Mouse (Mus musculus) lung, postnatal 0 days (tissue): ENCODE results near the gene Il16. TPM values are rescaled to one million over a fixed set of nuclear protein-coding genes. Genes with fewer than 3 reads are reported as not detected.

Experiments
- ATAC-seq: fragments of 200-750 bp; cut with Nextera tagmentation; 2 replicates; pipeline ENCODE4 v1.8.0; 2017; ENCODE audit warnings: moderate library complexity
- DNase-seq: peaks from one replicate; pipeline ENCODE4 v3.0.0-alpha.2; 2016; ENCODE audit warnings: low spot score
- H3K27ac ChIP-seq: fragments of 300-500 bp; sonication (generic); 2 replicates; pipeline ENCODE4 v1.5.1; 2014; ENCODE audit warnings: antibody characterized with exemption, mild to moderate bottlenecking, low read length, mixed read lengths
- H3K27me3 ChIP-seq: fragments of 300-500 bp; sonication (generic); replicated peaks from 2 replicates; pipeline ENCODE4 v1.6.1; 2014; ENCODE audit warnings: low read length, mixed read lengths; ENCODE audit not compliant: insufficient read depth
- H3K36me3 ChIP-seq: fragments of 300-500 bp; sonication (generic); 2 replicates; pipeline ENCODE4 v1.6.1; 2014; ENCODE audit warnings: low read length, mixed read lengths; ENCODE audit not compliant: insufficient read depth
- H3K4me1 ChIP-seq: fragments of 300-500 bp; sonication (generic); 2 replicates; pipeline ENCODE4 v1.6.1; 2014; ENCODE audit warnings: antibody characterized with exemption, low read depth, low read length, mixed read lengths; ENCODE audit not compliant: insufficient read depth
- H3K4me2 ChIP-seq: fragments of 300-500 bp; sonication (generic); replicated peaks from 2 replicates; pipeline ENCODE4 v1.6.1; 2014; ENCODE audit warnings: low read depth, mild to moderate bottlenecking, low read length, moderate library complexity, mixed read lengths
- H3K4me3 ChIP-seq: fragments of 300-500 bp; sonication (generic); 2 replicates; pipeline ENCODE4 v1.5.1; 2014; ENCODE audit warnings: low read depth, low read length
- H3K9ac ChIP-seq: fragments of 300-500 bp; sonication (generic); replicated peaks from 2 replicates; pipeline ENCODE4 v1.6.1; 2014; ENCODE audit warnings: low read depth, mild to moderate bottlenecking
- H3K9me3 ChIP-seq: fragments of 300-500 bp; sonication (generic); 2 replicates; pipeline ENCODE4 v1.6.1; 2016; ENCODE audit warnings: low read length, mixed read lengths
- CTCF ChIP-seq: IDR thresholded peaks from 2 replicates; pipeline ENCODE4 v1.5.1; 2016; ENCODE audit warnings: antibody characterized with exemption, mild to moderate bottlenecking
- EP300 ChIP-seq: IDR thresholded peaks from 2 replicates; pipeline ENCODE4 v1.6.1; 2016; ENCODE audit warnings: antibody characterized with exemption, mild to moderate bottlenecking, control low read depth
- WGBS: fragments of 180-500 bp; shearing (Covaris S2); extraction: QIAGEN DNeasy Blood & Tissue Kit; methylation state at CpG from one replicate; pipeline ENCODE4 v1.1.7; 2014; 5-methylcytosine and 5-hydroxymethylcytosine counted together
- polyA plus RNA-seq: library from polyadenylated mRNA; unstranded; fragments of >200 nt; fragmentation: Nextera tagmentation; extraction: Ambion mirVana; gene quantifications from 2 replicates; pipeline ENCODE4 v1.2.1, GENCODE M21; 2015

Il16 gene
- polyA plus RNA-seq, 1 experiment from 2014 or later: 8.0 TPM

DNA sequence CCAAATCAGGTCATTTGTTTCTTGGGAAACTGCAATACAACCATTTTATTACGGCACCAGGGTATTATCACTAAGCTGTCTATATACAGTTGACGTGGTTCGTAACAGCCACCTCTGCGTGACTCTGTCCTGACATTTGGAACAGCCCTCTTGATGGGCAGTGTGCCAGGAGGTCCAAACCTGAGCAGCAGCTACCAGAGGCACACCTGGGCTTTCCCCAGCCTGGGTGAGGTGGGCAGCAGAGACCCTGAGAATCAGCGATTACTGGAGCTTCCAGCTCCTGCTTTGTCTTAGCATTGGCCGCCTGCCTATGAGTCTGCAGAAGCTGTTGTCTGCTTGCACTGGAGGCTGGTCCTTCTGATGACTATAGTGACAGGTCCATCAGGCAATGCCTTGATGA, 101.9 kb downstream of the Il16 start:
- Histone ChIP-seq H3K4me1 (no peaks in the 10 kb centered on the region; the same call in 1 of the 2 replicates), H3K9ac (no peak overlapping the region), H3K4me3 (no peak overlapping the region), H3K4me2 (no peak overlapping the region), H3K9me3 (no peaks in the 10 kb centered on the region), H3K27me3 (no peaks in the 10 kb centered on the region), H3K36me3 (peaks cover 5% of the 10 kb centered on the region; the same call in 1 of the 2 replicates), H3K27ac (no peak overlapping the region)
- no peak for TF ChIP-seq EP300
- no peak for TF ChIP-seq CTCF
- DNase-seq: no peak
- ATAC-seq: no peak
- 75% methylated on average over 6 of the region's 6 CpGs for WGBS

DNA sequence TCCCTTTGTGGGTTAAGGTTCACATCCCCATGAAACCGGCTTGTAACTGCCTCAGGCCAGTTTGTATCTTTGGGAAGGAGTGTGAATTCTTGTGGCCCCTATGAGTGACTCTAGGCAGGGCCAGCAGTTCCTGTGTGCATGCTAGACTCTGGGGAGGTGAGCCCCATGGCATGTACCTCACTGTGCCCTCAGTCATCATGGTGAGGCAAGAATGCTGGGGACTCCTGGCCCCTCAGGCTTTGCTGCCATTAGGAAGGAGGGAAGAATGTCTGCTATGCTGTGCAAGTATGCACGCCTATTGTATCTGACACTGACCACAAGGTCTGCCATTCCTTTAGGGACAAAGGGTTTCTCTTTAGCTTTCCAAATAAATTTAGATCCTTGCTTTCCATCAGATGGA, 104.4 kb downstream of the Il16 start:
- Histone ChIP-seq H3K4me3 (no peak overlapping the region), H3K9ac (no peak overlapping the region), H3K36me3 (peaks cover 10% of the 10 kb centered on the region; the same call in 1 of the 2 replicates), H3K27me3 (no peaks in the 10 kb centered on the region), H3K27ac (no peak overlapping the region), H3K4me2 (no peak overlapping the region), H3K4me1 (no peaks in the 10 kb centered on the region; the same call in 1 of the 2 replicates), H3K9me3 (no peaks in the 10 kb centered on the region)
- 65% methylated on average over 2 of the region's 2 CpGs for WGBS
- TF ChIP-seq CTCF (no peak), EP300 (no peak)
- DNase-seq (no peak), ATAC-seq (no peak)

DNA sequence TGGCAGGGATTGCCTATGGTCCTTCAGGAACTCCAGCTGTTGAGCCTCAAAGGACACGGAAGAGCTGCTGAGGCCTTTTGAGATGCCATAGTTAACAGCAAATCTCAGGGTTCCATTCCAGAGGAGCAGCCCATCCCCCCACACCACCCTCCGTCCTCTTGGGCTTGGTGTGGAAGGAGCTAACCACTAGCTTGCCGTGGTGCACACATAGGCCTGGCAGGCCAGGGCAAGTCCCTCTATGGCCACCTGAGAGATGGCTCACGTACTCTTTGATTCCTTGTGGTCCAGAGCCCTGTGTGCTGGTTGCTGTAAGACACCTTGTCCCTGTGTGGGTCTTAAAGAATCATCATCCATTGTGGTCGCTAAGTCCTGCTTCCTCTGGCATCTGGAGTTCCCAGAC, 104.9 kb downstream of the Il16 start:
- no peak overlapping the region for H3K4me3 ChIP-seq
- H3K4me1 ChIP-seq: no peaks in the 10 kb centered on the region; the same call in 1 of the 2 replicates
- 85% methylated on average over 5 of the region's 5 CpGs for WGBS
- no peaks in the 10 kb centered on the region for H3K27me3 ChIP-seq
- peaks cover 10% of the 10 kb centered on the region; the same call in 1 of the 2 replicates for H3K36me3 ChIP-seq
- no peak overlapping the region for H3K9ac ChIP-seq
- no peak overlapping the region for H3K4me2 ChIP-seq
- H3K27ac ChIP-seq: no peak overlapping the region
- TF ChIP-seq CTCF (no peak), EP300 (no peak)
- DNase-seq: peak; percentile 18
- no peaks in the 10 kb centered on the region for H3K9me3 ChIP-seq
- no peak for ATAC-seq

DNA sequence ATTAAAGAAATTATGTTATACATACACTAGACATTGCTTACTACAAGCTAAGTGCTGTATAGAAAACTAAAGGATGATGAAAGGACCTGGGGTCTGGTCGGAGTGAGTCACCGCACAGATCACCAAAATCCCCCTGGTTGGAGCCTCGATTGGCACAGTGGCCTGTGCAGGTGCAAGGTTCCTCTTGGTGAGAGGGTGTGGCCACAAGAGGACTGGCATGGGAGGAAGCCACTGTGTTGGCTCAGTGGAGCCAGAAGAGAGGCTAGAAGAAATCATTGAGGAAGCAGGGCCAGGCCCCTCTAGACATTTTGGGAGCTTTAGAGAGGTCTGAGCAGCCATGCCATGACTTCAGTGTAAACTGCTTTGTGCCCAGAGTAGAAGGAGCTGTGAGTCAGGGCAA, 106.4 kb downstream of the Il16 start:
- TF ChIP-seq CTCF (no peak), EP300 (no peak)
- DNase-seq (no peak), ATAC-seq (no peak)
- peaks cover 9% of the 10 kb centered on the region; the same call in 1 of the 2 replicates for H3K36me3 ChIP-seq
- H3K27me3 ChIP-seq: no peaks in the 10 kb centered on the region
- WGBS: 68% methylated on average over 3 of the region's 3 CpGs
- H3K4me3 ChIP-seq: no peak overlapping the region
- H3K4me1 ChIP-seq: no peaks in the 10 kb centered on the region; the same call in 1 of the 2 replicates
- no peak overlapping the region for H3K4me2 ChIP-seq
- no peak overlapping the region for H3K27ac ChIP-seq
- no peak overlapping the region for H3K9ac ChIP-seq
- H3K9me3 ChIP-seq: no peaks in the 10 kb centered on the region

DNA sequence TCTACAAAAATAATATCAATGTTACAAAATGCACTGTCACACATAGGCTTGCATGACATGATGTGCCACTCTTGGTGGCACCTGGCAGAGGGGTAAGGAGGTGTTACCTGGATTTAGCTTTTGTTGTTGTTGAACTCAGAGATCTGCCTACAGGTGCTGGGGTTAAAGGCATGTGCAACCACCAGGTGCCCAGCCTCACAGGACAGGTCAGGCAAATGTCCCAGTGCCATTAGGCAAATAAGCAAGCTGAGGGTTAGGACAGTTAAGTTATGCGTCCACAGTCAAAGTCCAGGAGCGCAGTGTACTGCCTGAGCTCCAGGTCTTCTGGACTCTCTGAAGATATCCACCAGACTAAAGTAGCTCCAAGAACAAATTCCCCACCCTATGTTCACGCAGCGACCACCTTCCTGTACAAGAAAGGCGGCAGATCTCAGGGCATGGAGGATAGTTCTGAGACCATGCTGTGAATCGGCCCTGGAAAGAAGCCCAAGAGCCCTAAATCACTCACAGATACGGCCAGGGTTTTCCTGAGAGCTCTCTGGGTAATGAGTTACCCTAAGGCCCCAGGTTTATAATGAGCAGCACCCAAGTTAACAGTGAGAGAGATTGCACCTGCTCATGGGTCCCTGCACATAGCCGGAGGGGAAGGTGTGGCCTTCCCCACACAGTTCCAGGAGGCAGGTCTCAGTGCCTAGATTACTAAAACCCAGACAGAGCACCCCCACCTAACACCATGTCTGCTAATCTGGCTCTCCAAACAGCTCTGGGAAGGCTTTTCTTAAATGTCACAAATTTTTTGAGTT, 107.5 kb downstream of the Il16 start:
- peaks cover 3% of the 10 kb centered on the region for H3K4me1 ChIP-seq
- no peak overlapping the region for H3K4me3 ChIP-seq
- 94% methylated on average over 8 of the region's 8 CpGs for WGBS
- DNase-seq: no peak
- TF ChIP-seq CTCF: no peak
- no peaks in the 10 kb centered on the region for H3K9me3 ChIP-seq
- H3K36me3 ChIP-seq: 0 out of 2 replicates have a peak, but pooled peaks cover 4% of the 10 kb centered on the region
- H3K27ac ChIP-seq: no peak overlapping the region
- no peak overlapping the region for H3K9ac ChIP-seq
- ATAC-seq: no peak
- no peak overlapping the region for H3K4me2 ChIP-seq
- no peaks in the 10 kb centered on the region for H3K27me3 ChIP-seq

DNA sequence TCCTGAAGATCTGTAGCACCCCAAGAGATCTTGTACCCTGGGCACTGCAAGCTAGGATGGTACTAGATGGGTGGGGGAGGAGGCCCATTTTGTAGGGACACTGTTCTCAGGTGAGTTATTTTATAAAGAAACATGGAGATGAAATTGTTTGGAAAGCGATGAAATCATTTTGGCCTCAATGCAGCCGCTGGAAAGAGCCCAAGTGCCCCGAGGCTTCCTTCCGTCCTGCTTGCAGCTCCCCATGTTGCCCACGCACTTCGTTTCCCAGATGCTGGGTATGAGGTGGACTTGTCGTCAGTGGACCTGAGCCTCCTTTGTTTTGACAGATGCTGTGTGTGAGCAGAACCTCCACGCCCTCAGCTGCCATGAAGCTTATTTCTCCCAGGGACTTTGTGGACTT, 109.1 kb downstream of the Il16 start:
- Histone ChIP-seq H3K4me3 (no peak overlapping the region), H3K36me3 (0 out of 2 replicates have a peak, but pooled peaks cover 4% of the 10 kb centered on the region), H3K9ac (no peak overlapping the region), H3K4me1 (peaks cover 9% of the 10 kb centered on the region), H3K4me2 (no peak overlapping the region), H3K27ac (no peak overlapping the region), H3K9me3 (no peaks in the 10 kb centered on the region), H3K27me3 (no peaks in the 10 kb centered on the region)
- TF ChIP-seq EP300: no peak
- TF ChIP-seq CTCF: no peak
- DNase-seq (no peak), ATAC-seq (no peak)
- 89% methylated on average over 8 of the region's 8 CpGs for WGBS
